Mouse (Mus musculus) layer of hippocampus, adult 11-12 months (tissue): ENCODE results near the gene Mtfp1.
"Not testable (repeated sequence)": the region's sequence is repeated elsewhere in the genome, so short reads cannot be mapped to it uniquely, and the experiment has no call there.

Source experiments
- DNase-seq: peaks from one replicate; pipeline ENCODE4 v3.0.0; 2022; ENCODE audit warnings: low spot score

The Mtfp1 gene

GRCm38 (mm10) chr11:4095171-4096053 is at the start of gene Mtfp1:
Mtfp1 (minus strand) TSS chr11:4095445.
- DNase-seq: peak; percentile 69

GRCm38 (mm10) chr11:4143281-4144062 is 48.2 kb upstream of the Mtfp1 start:
- no peak for DNase-seq

- DNase-seq: no peak
These were observed 47.1 kb upstream of the Mtfp1 start for GRCm38 (mm10) chr11:4142352-4142751.

GRCm38 (mm10) chr11:4141505-4141904 is 46.3 kb upstream of the Mtfp1 start:
- no peak for DNase-seq

- no peak for DNase-seq
These were observed 43.7 kb upstream of the Mtfp1 start for GRCm38 (mm10) chr11:4138964-4139363.

- DNase-seq: peak; percentile 86
These were observed 40.0 kb upstream of the Mtfp1 start, which contains the start of gene Rnf215 for GRCm38 (mm10) chr11:4134986-4135935. Rnf215 (plus strand) TSS chr11:4135202.

GRCm38 (mm10) chr11:4134400-4134799 is 39.2 kb upstream of the Mtfp1 start:
- no peak for DNase-seq

GRCm38 (mm10) chr11:4133450-4133849 is 38.2 kb upstream of the Mtfp1 start:
- no peak for DNase-seq

- not testable (repeated sequence) for DNase-seq
These were observed 33.2 kb upstream of the Mtfp1 start for GRCm38 (mm10) chr11:4128461-4128860.

GRCm38 (mm10) chr11:4127059-4127458 is 31.8 kb upstream of the Mtfp1 start:
- DNase-seq: no peak

- DNase-seq: peak; percentile 68
These were observed 28.7 kb upstream of the Mtfp1 start for GRCm38 (mm10) chr11:4123922-4124321.

- DNase-seq: no peak
These were observed 27.7 kb upstream of the Mtfp1 start, which contains the start of gene Sec14l2 for GRCm38 (mm10) chr11:4122742-4123579. Sec14l2 (minus strand) TSS chr11:4123415.

- DNase-seq: no peak
These were observed 27.0 kb upstream of the Mtfp1 start for GRCm38 (mm10) chr11:4122226-4122625.

GRCm38 (mm10) chr11:4121691-4122090 is 26.4 kb upstream of the Mtfp1 start:
- DNase-seq: no peak

- no peak for DNase-seq
These were observed 24.4 kb upstream of the Mtfp1 start for GRCm38 (mm10) chr11:4119635-4120034.

GRCm38 (mm10) chr11:4118081-4118921 is 23.1 kb upstream of the Mtfp1 start:
- peak; percentile 81 for DNase-seq

GRCm38 (mm10) chr11:4117372-4118071 is 22.3 kb upstream of the Mtfp1 start:
- no peak for DNase-seq

- peak; percentile 65 for DNase-seq
These were observed 21.4 kb upstream of the Mtfp1 start for GRCm38 (mm10) chr11:4116458-4117141.

- DNase-seq: no peak
These were observed 20.2 kb upstream of the Mtfp1 start for GRCm38 (mm10) chr11:4115407-4115806.
